Mouse (Mus musculus) spleen, adult 2 months (tissue): ENCODE results near the gene Racgap1. TPM values are rescaled to one million over a fixed set of nuclear protein-coding genes. Genes with fewer than 3 reads are reported as not detected.

Source experiments
- DNase-seq, 2 experiments: peaks; one replicate each; pipeline versions ENCODE4 v3.0.0 to v3.0.0-alpha.2; 2012 to 2021; ENCODE audit warnings: low spot score in 2 of 2, low read depth in 1 of 2
- H3K27ac ChIP-seq: fragments of 200-500 bp; 2 replicates; pipeline ENCODE4 v1.5.1; 2012; ENCODE audit warnings: low read length, inconsistent platforms; ENCODE audit not compliant: insufficient read depth
- H3K27me3 ChIP-seq: fragments of 200-500 bp; 2 replicates; pipeline ENCODE4 v1.6.1; 2012; ENCODE audit warnings: mild to moderate bottlenecking, moderate library complexity, low read length, inconsistent platforms; ENCODE audit not compliant: control insufficient read depth, insufficient read depth
- H3K36me3 ChIP-seq: fragments of 200-500 bp; 2 replicates; pipeline ENCODE4 v1.6.1; 2012; ENCODE audit warnings: mild to moderate bottlenecking, low read length, inconsistent platforms; ENCODE audit not compliant: control insufficient read depth, insufficient read depth
- H3K4me1 ChIP-seq: fragments of 200-500 bp; 2 replicates; pipeline ENCODE4 v1.6.1; 2011; ENCODE audit warnings: inconsistent platforms; ENCODE audit not compliant: control insufficient read depth, insufficient read depth, insufficient read length
- H3K4me3 ChIP-seq: fragments of 200-500 bp; 2 replicates; pipeline ENCODE4 v1.5.1; 2011; ENCODE audit warnings: mild to moderate bottlenecking, inconsistent platforms; ENCODE audit not compliant: insufficient read depth, insufficient read length; ENCODE audit errors: extremely low read depth
- CTCF ChIP-seq: fragments of 200-500 bp; IDR thresholded peaks from 2 replicates; pipeline ENCODE4 v1.5.1; 2011; ENCODE audit warnings: mild to moderate bottlenecking, inconsistent platforms; ENCODE audit not compliant: insufficient read depth, insufficient read length, insufficient replicate concordance; ENCODE audit errors: extremely low read depth
- POLR2A ChIP-seq: fragments of 200-500 bp; IDR thresholded peaks from 2 replicates; pipeline ENCODE4 v1.6.1; 2011; ENCODE audit warnings: low read depth, low read length, inconsistent platforms
- WGBS: fragments of 180-500 bp; shearing (Covaris S2); methylation state at CpG from one replicate; pipeline ENCODE4 v1.1.7; 2018; 5-methylcytosine and 5-hydroxymethylcytosine counted together
- polyA plus RNA-seq: library from polyadenylated mRNA; depleted of rRNA; stranded (reverse); fragments of >200 nt; gene quantifications from 2 replicates; pipeline ENCODE4 v1.2.3, GENCODE M21; 2012

Gene Racgap1
- polyA plus RNA-seq, 1 experiment = 12.7 TPM

DNA sequence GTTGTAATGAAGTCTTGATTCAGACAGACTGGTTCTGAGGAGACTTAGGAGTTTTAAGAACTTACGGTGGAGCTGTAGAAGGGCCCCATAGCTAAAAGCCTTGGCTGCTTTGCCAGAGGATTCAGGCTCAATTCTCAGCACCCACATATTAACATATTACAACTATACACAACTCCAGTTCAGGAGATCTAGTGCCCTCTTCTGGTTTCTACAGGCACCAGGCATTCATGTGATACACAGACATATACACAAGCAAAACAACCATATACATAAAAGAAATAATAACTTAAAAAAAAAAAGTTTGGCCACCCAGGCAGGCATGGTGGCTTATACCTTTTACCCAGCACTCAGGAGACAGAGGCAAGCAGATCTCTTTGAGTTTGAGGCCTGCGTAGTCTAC, 16.1 kb upstream of the Racgap1 start:
- no peak overlapping the region for H3K27ac ChIP-seq
- DNase-seq = no peak
- TF ChIP-seq POLR2A (no peak), CTCF (no peak)
- H3K27me3 ChIP-seq = peaks cover 22% of the 10 kb centered on the region
- H3K36me3 ChIP-seq = no peaks in the 10 kb centered on the region
- no peak overlapping the region for H3K4me3 ChIP-seq
- H3K4me1 ChIP-seq = peaks cover 7% of the 10 kb centered on the region; the same call in 1 of the 2 replicates
- 91% methylated on average over 2 of the region's 2 CpGs for WGBS

DNA sequence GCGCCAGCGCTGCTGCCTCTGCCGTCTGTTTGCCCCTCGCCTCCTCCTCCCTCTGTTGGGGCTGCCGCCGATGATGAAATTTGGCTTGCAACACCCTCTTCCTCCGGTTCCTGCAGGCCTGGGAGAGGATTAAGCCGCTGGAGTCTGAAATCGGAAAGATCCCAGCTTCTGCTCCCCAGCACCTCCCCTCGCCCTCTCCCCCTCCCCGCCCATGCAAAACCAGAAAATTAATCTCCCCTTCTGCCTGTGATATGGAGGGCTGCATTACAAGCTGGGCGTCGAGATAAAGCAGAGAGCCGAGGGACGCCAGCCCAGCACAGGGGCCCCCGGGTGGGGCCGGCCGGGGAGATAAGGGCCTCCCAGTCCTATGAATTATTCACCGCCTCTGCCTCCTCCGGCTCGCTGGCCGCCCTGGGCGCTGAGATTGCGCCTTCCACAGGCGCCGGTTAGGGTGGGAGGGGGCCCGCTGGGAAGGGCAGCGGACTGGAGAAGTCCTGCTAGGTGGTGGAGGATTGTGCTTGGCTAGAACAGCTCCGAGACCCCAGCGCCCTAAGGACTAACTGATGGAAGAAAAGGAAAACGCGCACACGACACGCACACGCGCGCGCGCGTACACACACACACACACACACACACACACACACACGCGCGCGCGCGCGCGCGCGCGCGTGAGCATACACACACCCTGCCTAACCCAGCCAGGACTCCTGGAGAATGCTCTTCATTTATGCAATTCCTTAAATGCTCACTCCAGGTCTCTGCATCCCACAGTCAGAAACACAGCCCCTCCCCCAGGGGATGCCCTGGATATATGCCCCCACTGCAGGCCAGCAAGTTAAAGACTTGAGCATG, 13.4 kb upstream of the Racgap1 start:
- Histone ChIP-seq H3K27ac (no peak overlapping the region), H3K4me1 (no peaks in the 10 kb centered on the region; the same call in 1 of the 2 replicates), H3K4me3 (no peak overlapping the region), H3K27me3 (peaks cover 12% of the 10 kb centered on the region), H3K36me3 (no peaks in the 10 kb centered on the region)
- WGBS = 2% methylated on average over 52 of the region's 52 CpGs
- no peak for DNase-seq
- TF ChIP-seq CTCF (no peak), POLR2A (no peak)

DNA sequence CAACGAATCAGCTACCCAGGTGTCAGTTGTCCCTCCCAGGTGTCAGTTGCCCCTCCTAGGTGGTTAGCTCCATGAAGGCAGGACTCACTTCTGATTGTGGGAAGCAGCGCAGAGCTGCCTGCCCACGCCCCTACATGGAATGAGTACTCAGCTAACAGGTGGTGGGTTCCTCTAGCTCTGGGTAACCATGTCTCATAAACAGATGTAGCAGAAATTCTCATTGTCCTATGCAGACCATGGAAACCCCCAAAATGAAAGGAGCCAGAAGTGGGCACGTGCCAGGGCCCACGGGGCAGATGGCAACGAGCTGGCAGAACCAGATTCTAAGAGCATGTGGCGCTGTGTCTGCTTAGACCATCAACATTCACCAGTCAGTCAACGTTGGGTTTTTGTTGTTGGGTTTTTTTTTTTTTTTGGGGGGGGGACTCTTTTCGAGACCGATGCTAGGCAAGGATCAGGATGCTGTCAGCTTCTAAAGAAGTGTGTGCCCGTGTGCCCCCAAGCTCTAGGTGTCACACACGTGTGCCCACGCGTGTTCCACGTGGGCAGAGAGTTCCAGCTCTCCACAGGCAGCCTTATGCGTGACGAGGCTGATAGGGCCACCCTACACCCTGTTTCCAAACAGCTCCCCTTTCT, 12.6 kb upstream of the Racgap1 start:
- peaks cover 12% of the 10 kb centered on the region for H3K27me3 ChIP-seq
- no peak for DNase-seq
- no peak for TF ChIP-seq POLR2A
- TF ChIP-seq CTCF = no peak
- no peaks in the 10 kb centered on the region for H3K36me3 ChIP-seq
- H3K4me3 ChIP-seq = no peak overlapping the region
- H3K27ac ChIP-seq = no peak overlapping the region
- H3K4me1 ChIP-seq = no peaks in the 10 kb centered on the region; the same call in 1 of the 2 replicates
- WGBS = 6% methylated on average over 17 of the region's 17 CpGs

DNA sequence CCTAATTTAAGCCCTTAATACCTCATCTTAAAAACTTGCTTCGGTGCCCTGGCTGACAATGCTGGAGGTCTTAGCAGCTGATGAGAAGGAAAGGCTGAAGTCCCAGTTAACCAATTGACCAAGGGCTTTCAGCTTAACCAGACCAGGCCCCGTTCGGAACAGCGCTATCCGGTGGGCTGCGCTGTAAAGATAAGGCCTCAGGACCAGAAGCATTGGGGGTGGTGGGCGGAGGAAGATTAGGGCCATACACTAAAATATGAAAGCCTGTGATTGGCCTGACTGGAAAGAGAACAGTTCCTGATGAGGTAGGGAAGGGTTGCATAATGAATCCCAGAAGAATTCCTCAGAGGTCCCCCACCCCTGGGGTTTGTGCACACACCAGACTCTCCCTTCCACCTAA, 10.9 kb upstream of the Racgap1 start:
- peaks cover 12% of the 10 kb centered on the region for H3K27me3 ChIP-seq
- TF ChIP-seq CTCF (no peak), POLR2A (no peak)
- H3K4me3 ChIP-seq = no peak overlapping the region
- 55% methylated on average over 7 of the region's 7 CpGs for WGBS
- no peaks in the 10 kb centered on the region; the same call in 1 of the 2 replicates for H3K4me1 ChIP-seq
- no peak for DNase-seq
- H3K36me3 ChIP-seq = no peaks in the 10 kb centered on the region
- no peak overlapping the region for H3K27ac ChIP-seq

DNA sequence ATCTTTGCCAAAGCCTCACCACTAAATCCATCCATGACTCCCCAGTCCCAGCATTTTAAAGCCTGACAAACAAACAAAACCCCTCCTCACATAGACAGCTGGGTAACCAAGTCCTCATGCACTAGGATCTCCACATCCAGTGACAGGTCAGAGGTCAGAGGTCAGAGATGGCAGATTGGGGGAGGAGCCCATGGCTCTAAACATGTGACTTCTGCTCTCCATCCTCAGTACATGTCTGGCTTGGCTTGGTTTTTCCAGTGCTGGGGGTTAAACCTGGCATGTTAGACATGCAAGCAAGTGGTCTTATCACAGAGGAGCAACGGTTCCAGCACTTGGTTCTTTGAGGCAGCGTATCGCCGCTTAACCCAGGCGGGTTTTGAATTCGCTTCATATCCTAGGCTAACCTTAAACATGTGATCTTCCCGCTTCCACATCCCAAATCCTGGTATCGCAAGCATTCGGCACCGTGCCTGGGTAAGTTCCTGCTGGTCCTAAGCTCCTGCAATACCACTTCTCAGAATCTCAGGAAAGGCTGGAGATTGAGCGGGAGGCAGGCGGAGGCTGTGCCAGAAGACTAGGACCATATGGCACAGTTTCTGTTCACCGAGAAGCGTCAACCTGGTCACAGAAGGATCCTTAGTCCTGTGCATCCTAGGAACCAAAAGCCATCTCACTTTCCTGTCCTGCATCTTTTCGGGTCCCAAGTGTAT, 9.8 kb upstream of the Racgap1 start:
- no peak for TF ChIP-seq CTCF
- TF ChIP-seq POLR2A = no peak
- no peak for DNase-seq
- H3K27me3 ChIP-seq = peaks cover 12% of the 10 kb centered on the region
- 92% methylated on average over 15 of the region's 15 CpGs for WGBS
- H3K27ac ChIP-seq = no peak overlapping the region
- H3K4me3 ChIP-seq = no peak overlapping the region
- no peaks in the 10 kb centered on the region for H3K36me3 ChIP-seq
- H3K4me1 ChIP-seq = no peaks in the 10 kb centered on the region; the same call in 1 of the 2 replicates

DNA sequence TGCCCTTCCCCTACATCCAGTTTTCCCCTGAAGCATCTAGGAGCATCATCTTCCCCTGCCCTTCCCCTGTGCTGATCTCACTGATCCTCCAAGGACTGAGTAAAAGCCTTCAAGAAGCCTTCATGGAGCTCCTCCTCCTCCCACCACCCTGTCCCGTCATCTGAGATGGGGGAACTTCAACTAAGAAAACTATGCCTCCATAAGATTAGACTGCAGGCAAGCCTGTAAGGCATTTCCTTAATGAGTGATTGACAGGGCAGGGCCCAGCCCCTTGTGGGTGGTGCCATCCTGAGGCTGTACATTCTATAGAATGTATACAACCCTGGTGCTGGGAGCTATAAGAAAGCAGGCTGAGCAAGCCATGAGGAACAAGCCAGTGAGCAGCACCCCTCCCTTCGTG, 7.0 kb upstream of the Racgap1 start:
- no peak for DNase-seq
- TF ChIP-seq POLR2A = no peak
- TF ChIP-seq CTCF = no peak
- H3K4me1 ChIP-seq = no peaks in the 10 kb centered on the region
- H3K27ac ChIP-seq = no peak overlapping the region
- peaks cover 7% of the 10 kb centered on the region for H3K27me3 ChIP-seq
- H3K4me3 ChIP-seq = no peak overlapping the region
- 81% methylated on average over 2 of the region's 2 CpGs for WGBS
- H3K36me3 ChIP-seq = no peaks in the 10 kb centered on the region
